Mouse (Mus musculus): ENCODE measurements around the gene Ly9.

Ly9 gene

GRCm38 (mm10) chr1:171607176-171607575 is at the start of gene Ly9:
Gene Ly9 (minus strand): TSS chr1:171607410.
- DNase-seq = peak; percentile 85

GRCm38 (mm10) chr1:171652734-171653133 is 45.5 kb upstream of the Ly9 start, which contains the start of gene Slamf7:
Gene Slamf7 (minus strand): TSS chr1:171653035.
- no peak for DNase-seq

GRCm38 (mm10) chr1:171648840-171649239 is 41.6 kb upstream of the Ly9 start:
- no peak for DNase-seq

- DNase-seq = no peak
Observed at GRCm38 (mm10) chr1:171647716-171648115, 40.5 kb upstream of the Ly9 start.

GRCm38 (mm10) chr1:171646429-171646940 is 39.3 kb upstream of the Ly9 start:
- DNase-seq = no peak

GRCm38 (mm10) chr1:171643612-171644011 is 36.4 kb upstream of the Ly9 start:
- peak; percentile 50 for DNase-seq

- no peak for DNase-seq
Observed at GRCm38 (mm10) chr1:171640796-171641195, 33.6 kb upstream of the Ly9 start.

GRCm38 (mm10) chr1:171638686-171639085 is 31.5 kb upstream of the Ly9 start:
- DNase-seq = no peak

GRCm38 (mm10) chr1:171637101-171637500 is 29.9 kb upstream of the Ly9 start:
- DNase-seq = no peak

GRCm38 (mm10) chr1:171635696-171636095 is 28.5 kb upstream of the Ly9 start:
- no peak for DNase-seq

- DNase-seq = no peak
Observed at GRCm38 (mm10) chr1:171631447-171631846, 24.2 kb upstream of the Ly9 start.

- no peak for DNase-seq
Observed at GRCm38 (mm10) chr1:171630912-171631311, 23.7 kb upstream of the Ly9 start.

GRCm38 (mm10) chr1:171630041-171630440 is 22.8 kb upstream of the Ly9 start:
- DNase-seq = no peak

- DNase-seq = no peak
Observed at GRCm38 (mm10) chr1:171629168-171629567, 22.0 kb upstream of the Ly9 start.

GRCm38 (mm10) chr1:171627801-171628200 is 20.6 kb upstream of the Ly9 start:
- no peak for DNase-seq

GRCm38 (mm10) chr1:171620091-171620490 is 12.9 kb upstream of the Ly9 start:
- no peak for DNase-seq

GRCm38 (mm10) chr1:171619645-171620044 is 12.4 kb upstream of the Ly9 start:
- no peak for DNase-seq

- DNase-seq = no peak
Observed at GRCm38 (mm10) chr1:171619001-171619400, 11.8 kb upstream of the Ly9 start.

- DNase-seq = no peak
Observed at GRCm38 (mm10) chr1:171616881-171617515, 9.8 kb upstream of the Ly9 start.

GRCm38 (mm10) chr1:171613962-171614361 is 6.8 kb upstream of the Ly9 start:
- DNase-seq = peak; percentile 27

- peak; percentile 54 for DNase-seq
Observed at GRCm38 (mm10) chr1:171610781-171611180, 3.6 kb upstream of the Ly9 start.

- peak; percentile 48 for DNase-seq
Observed at GRCm38 (mm10) chr1:171610026-171610425, 2.8 kb upstream of the Ly9 start.

- DNase-seq = no peak
Observed at GRCm38 (mm10) chr1:171606656-171607055, 554 bp downstream of the Ly9 start.

- no peak for DNase-seq
Observed at GRCm38 (mm10) chr1:171604686-171605085, 2.5 kb downstream of the Ly9 start.

GRCm38 (mm10) chr1:171584584-171584983 is 22.6 kb downstream of the Ly9 start:
- no peak for DNase-seq
